22 mouse cellular contexts compared by ENCODE assay signal in genomic region chrX:76942136-76942535, GRCm38 (mm10).
"Had no signal": no experiment of that assay in that cellular context is flagged by ENCODE, and none has a peak within 500 bp of the region (broad histone marks: within the 10 kb centered on the region; RNA-seq: fewer than 3 reads in every experiment).

No protein-coding gene starts in this region.

- DNase-seq: kidney, adult 11 months; kidney, adult 8-10 months; kidney, postnatal 14 days; layer of hippocampus, postnatal 36 days; left cerebral cortex, postnatal 4 days; liver, embryonic 13.5 days; right cerebral cortex, adult 18-20 months; right cerebral cortex, postnatal 14 days; right cerebral cortex, postnatal 4 days; thymus, adult 2 months; thymus, postnatal 14 days; thymus, postnatal 4 days had no signal

- H3K9ac ChIP-seq: intestine, embryonic 15.5 days; limb, embryonic 12.5 days; limb, embryonic 15.5 days; liver, embryonic 13.5 days; midbrain, embryonic 12.5 days; midbrain, embryonic 15.5 days; neural tube, embryonic 12.5 days; neural tube, embryonic 15.5 days had no signal

- H3K36me3 ChIP-seq: intestine, embryonic 15.5 days; limb, embryonic 12.5 days; limb, embryonic 15.5 days; liver, embryonic 13.5 days; midbrain, embryonic 12.5 days; midbrain, embryonic 15.5 days; neural tube, embryonic 12.5 days; neural tube, embryonic 15.5 days had no signal

- ATAC-seq: intestine, embryonic 15.5 days; midbrain, embryonic 15.5 days had no signal

- H3K4me1 ChIP-seq: intestine, embryonic 15.5 days; limb, embryonic 12.5 days; limb, embryonic 15.5 days; liver, embryonic 13.5 days; midbrain, embryonic 12.5 days; midbrain, embryonic 15.5 days; neural tube, embryonic 12.5 days; neural tube, embryonic 15.5 days had no signal

- H3K4me3 ChIP-seq: intestine, embryonic 15.5 days; layer of hippocampus, adult 2 months; left cerebral cortex, adult 2 months; limb, embryonic 12.5 days; limb, embryonic 15.5 days; liver, embryonic 13.5 days; midbrain, embryonic 12.5 days; midbrain, embryonic 15.5 days; neural tube, embryonic 12.5 days; neural tube, embryonic 15.5 days had no signal

- H3K9me3 ChIP-seq: intestine, embryonic 15.5 days; limb, embryonic 12.5 days; limb, embryonic 15.5 days; liver, embryonic 13.5 days; midbrain, embryonic 12.5 days; midbrain, embryonic 15.5 days; neural tube, embryonic 12.5 days; neural tube, embryonic 15.5 days had no signal

- H3K27ac ChIP-seq: intestine, embryonic 15.5 days; layer of hippocampus, adult 2 months; left cerebral cortex, adult 2 months; limb, embryonic 12.5 days; limb, embryonic 15.5 days; liver, embryonic 13.5 days; midbrain, embryonic 12.5 days; midbrain, embryonic 15.5 days; neural tube, embryonic 12.5 days; neural tube, embryonic 15.5 days; stomach, postnatal 0 days had no signal

- H3K27me3 ChIP-seq: intestine, embryonic 15.5 days; limb, embryonic 12.5 days; limb, embryonic 15.5 days; liver, embryonic 13.5 days; midbrain, embryonic 12.5 days; midbrain, embryonic 15.5 days; neural tube, embryonic 12.5 days; neural tube, embryonic 15.5 days had no signal

- H3K4me2 ChIP-seq: intestine, embryonic 15.5 days; limb, embryonic 12.5 days; limb, embryonic 15.5 days; liver, embryonic 13.5 days; midbrain, embryonic 12.5 days; midbrain, embryonic 15.5 days; neural tube, embryonic 12.5 days; neural tube, embryonic 15.5 days had no signal
